Mouse (Mus musculus) lung, postnatal 36 days (tissue): ENCODE measurements around the gene Gnptab.

ENCODE experiments used
- DNase-seq: peaks from one replicate; pipeline ENCODE4 v3.0.0; 2022; ENCODE audit warnings: mixed read lengths

Gnptab gene

GRCm38 (mm10) chr10:88377666-88378065 lies 1.3 kb upstream of the Gnptab start:
- DNase-seq, result no peak

- peak; percentile 89 for DNase-seq
These were observed 1.1 kb downstream of the Gnptab start for GRCm38 (mm10) chr10:88380002-88380401.

DNA sequence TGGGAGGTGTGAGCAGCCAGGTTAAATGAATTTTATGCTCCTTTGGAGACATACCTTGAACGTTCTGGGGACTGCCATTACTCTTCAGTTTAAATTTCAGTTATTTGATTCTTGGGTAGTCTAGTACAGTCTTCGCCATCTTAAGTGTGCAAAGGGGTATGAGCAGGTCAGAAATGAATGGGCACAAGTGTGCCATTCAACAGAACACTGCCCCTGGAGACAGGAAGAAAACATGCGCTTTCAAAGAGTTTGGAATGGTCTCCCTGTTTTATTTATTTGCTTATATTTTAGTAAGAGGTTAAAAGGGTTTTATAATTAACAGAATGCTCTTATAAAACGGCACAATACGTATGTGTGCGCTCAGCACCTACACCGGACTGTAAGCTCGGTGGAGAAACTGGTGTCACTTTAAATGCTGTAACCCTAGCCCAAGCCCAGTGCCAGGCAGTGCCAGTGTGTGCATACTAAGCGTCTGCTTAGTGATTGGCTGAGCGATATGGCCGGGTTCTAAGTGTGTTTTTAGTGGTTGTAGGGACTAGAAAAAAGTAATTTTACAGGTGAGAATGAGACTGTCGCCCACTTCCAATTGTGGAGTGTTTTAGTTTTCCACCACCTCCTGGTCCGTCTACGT lies 1.6 kb downstream of the Gnptab start:
- no peak for DNase-seq

- no peak for DNase-seq
These were observed 2.4 kb downstream of the Gnptab start for GRCm38 (mm10) chr10:88381286-88381685.

- DNase-seq, result no peak
These were observed 3.1 kb downstream of the Gnptab start for GRCm38 (mm10) chr10:88382009-88382408.

- DNase-seq, result peak; percentile 46
These were observed 4.5 kb downstream of the Gnptab start for GRCm38 (mm10) chr10:88383479-88383878.

- DNase-seq, result no peak
These were observed 5.1 kb downstream of the Gnptab start for GRCm38 (mm10) chr10:88384081-88384480.

DNA sequence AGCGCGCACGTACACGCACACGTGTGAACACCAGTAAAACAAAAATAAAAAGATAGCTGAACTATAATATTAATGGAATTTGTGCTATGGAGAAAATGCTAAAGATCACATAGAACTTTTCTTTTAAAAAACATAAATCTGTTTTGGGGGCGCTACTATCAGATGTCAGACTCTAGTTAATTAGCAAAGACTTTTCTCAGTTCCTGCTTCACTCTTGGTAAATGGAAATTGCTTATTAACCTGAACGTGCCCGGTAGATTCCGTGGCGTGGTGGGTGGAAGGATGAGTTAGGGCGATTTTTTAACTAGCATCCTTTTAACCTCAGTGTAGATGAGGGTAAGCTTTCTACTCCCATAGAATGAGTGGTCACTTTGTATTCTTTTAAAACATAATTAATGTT lies 6.4 kb downstream of the Gnptab start:
- no peak for DNase-seq

GRCm38 (mm10) chr10:88385758-88386157 lies 6.8 kb downstream of the Gnptab start:
- DNase-seq, result peak; percentile 53

GRCm38 (mm10) chr10:88386251-88386650 lies 7.3 kb downstream of the Gnptab start:
- DNase-seq, result no peak

DNA sequence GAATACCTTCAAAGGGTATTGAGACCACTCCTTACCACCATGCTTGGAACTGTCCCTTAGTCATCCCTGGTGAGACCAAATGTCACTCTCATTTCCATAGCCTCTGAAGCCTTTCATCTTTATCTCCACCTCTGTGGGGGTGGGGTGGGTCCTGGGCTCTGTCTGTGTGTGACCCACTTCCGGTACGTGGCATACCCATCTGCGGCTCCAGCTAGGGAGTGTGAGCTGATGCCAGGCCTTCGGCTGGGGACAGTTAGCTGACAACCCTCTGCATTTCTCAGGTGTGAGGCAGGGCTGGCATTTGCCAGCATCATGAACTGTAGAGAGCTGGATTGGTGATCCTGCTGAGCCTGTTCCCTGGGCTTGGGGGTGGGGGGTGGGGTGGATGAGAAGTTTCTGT lies 10.6 kb downstream of the Gnptab start:
- no peak for DNase-seq

DNA sequence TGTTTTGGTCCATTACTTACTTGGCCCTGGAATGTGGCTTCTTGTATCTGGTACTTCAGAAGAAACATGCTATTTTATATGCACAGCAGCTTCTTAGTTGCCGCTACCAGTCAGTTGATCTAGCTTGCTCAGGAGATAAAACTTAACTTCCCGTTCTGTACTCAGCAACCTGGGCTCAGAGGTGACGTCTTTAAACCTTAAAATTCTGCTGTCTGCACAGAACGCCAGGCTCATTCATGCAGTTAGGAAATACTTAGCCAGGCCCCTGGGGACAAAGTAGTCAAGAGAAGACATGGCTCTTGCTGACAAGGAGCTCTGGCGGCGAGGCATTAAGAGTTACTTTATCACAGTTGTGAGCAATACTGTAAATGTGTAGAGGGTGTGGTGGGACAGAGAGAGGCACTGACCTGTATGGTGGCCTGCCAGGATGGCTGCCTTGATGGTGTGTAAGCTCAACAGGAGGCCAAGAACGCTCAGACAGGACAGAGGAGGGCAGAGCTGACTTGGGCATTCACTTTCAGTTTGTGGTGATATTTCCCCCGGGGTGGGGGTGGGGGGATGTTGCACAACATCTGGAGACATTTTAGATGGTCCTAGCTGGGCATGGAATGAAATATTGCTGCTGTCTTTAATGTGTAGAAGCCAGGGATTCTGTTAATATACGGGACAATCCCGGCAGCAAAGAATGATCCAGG lies 11.3 kb downstream of the Gnptab start:
- DNase-seq, result peak; percentile 57

- DNase-seq, result no peak
These were observed 12.6 kb downstream of the Gnptab start for GRCm38 (mm10) chr10:88391495-88391894.

- DNase-seq, result no peak
These were observed 13.4 kb downstream of the Gnptab start for GRCm38 (mm10) chr10:88392181-88392847.

DNA sequence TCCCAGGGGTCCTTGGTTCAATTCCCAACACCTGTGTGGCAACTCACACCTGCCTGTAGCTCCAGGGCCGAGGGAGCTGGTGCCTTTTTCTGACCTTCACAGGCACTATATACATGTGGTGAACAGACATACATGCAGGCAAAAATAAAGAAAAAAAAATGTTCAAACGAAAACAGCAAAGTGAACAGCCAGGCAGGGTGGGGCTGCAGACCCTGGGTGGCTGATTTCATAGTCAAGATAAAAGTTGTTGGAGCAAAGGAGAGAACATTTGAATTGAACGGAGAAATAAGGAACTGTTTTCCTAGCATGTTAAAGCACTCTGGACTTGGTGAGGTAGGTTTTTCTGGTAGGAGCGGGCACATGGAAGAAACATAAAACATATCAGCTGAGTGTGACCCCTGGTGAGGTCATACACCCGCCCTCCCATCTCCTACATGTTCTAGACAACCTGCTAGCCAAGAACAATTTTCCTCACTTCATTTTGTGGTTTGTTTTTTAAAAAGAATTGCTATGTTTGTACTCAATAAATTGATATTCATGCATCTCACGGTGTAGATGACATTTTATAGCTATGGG lies 19.8 kb downstream of the Gnptab start:
- no peak for DNase-seq

GRCm38 (mm10) chr10:88399271-88399670 lies 20.3 kb downstream of the Gnptab start:
- no peak for DNase-seq

- no peak for DNase-seq
These were observed 24.1 kb downstream of the Gnptab start for GRCm38 (mm10) chr10:88403021-88403420.

DNA sequence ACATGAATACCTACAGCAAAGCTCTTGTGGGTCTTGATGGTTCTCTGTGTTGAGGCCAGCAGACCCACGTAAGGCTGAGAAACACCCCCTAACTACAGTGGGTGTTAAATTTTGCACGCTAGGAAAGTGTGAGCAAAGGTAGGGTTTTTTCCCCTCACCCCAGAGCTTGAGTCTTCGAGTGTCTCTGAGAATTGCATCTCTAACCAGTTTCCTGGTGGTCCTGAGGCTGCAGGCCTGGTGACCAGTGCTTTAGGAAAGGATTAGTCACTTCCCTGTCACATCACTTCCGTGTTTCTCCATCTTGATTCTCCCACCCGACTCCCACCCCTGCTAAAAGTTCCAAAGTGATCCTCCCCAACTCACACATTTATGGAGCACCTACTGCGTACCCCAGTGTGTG lies 25.3 kb downstream of the Gnptab start:
- DNase-seq, result no peak

DNA sequence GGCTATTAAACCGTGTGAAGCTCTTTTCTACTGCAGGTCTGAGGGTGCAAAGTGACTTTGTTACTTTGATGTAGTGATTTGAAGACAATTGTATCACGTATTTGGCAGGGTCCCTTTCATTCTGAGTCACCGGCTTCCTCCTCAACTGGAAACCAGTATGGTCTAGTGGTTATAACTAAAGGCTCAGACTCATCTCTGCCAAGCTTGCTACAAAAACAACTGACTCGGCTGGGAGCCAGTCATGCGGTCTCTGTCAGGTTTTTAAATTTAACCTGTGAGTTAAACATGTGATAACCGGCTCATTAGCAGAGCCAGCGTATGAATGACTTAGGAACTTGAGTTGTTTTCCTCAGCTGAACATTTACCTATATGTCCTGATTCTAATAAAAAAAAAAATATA lies 26.9 kb downstream of the Gnptab start:
- DNase-seq, result no peak

- DNase-seq, result no peak
These were observed 29.1 kb downstream of the Gnptab start for GRCm38 (mm10) chr10:88407875-88408631.

GRCm38 (mm10) chr10:88409751-88410150 lies 30.8 kb downstream of the Gnptab start:
- no peak for DNase-seq

GRCm38 (mm10) chr10:88412290-88412995 lies 33.5 kb downstream of the Gnptab start:
- DNase-seq, result peak; percentile 44
